Mouse (Mus musculus): ENCODE measurements around the gene Csf1.
A peak's percentile ranks its signal among the peaks of the same experiment; 100 is the strongest.

Gene Csf1

DNA sequence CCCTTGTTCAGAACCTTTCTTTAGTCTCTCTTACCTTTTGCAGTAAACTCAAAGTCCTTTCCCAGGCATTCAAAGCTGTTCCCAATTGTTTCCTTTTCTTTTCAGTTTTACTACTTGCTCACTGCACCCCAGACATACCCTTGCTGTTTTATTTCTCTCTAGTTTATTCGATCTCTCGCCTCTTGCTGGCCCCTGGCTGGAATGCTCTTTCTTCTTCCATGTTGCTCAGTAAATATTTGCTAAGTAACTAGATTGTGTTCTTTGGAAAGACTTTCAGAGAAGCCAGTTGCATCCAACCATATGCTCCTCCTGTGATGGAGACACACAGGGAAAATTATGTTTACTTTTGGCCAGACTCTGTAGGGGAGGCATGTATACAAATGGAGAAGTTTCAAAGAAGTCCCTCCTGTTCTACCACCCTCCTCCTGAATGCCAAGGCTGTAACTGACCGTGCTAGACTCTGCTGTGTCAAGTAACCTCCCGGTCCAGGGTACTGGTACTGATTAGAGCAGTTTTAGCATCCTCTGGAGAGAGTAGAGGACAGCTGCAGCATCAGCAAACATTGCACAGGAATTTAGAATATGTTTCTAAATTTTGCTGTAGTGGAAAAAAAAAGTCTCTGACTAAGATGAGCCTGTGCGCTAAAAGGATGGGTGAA lies 45.9 kb downstream of the Csf1 start:
- H3K27me3 ChIP-seq (ENCODE audit: control insufficient read depth, insufficient read depth, low read length, poor library complexity, severe bottlenecking) = no peaks in the 10 kb centered on the region
- DNase-seq (ENCODE audit: low read depth, low spot score) = no peak
- no peaks in the 10 kb centered on the region for H3K36me3 ChIP-seq (ENCODE audit: control insufficient read depth, insufficient read depth, low read length, poor library complexity, severe bottlenecking)

GRCm38 (mm10) chr3:107712081-107712480 lies 48.2 kb downstream of the Csf1 start:
- Histone ChIP-seq H3K36me3 (ENCODE audit: control insufficient read depth, insufficient read depth, low read length, poor library complexity, severe bottlenecking) (no peaks in the 10 kb centered on the region), H3K27me3 (ENCODE audit: control insufficient read depth, insufficient read depth, low read length, poor library complexity, severe bottlenecking) (no peaks in the 10 kb centered on the region)
- no peak for DNase-seq (ENCODE audit: low read depth, low spot score)

DNA sequence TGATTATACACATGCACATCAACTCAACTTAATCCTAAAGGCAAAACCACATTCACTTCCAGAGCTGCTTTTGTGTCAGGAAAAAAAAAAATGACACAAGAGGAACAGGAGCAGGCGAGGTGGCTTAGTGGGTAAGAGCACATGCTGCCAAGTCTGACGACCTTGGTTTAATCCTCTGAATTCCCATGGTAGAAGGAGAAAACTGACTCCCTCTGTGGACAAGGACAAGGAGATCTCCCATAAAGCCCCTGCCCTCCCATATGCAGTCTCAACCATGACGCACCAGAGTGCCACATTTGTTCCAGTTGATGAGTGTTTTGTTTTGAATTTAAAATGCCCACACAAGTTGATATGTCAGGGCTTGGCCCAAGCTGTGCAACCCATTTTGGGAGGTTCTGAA lies 51.1 kb downstream of the Csf1 start:
- Histone ChIP-seq H3K27me3 (ENCODE audit: control insufficient read depth, insufficient read depth, low read length, poor library complexity, severe bottlenecking) (no peaks in the 10 kb centered on the region), H3K36me3 (ENCODE audit: control insufficient read depth, insufficient read depth, low read length, poor library complexity, severe bottlenecking) (no peaks in the 10 kb centered on the region)

DNA sequence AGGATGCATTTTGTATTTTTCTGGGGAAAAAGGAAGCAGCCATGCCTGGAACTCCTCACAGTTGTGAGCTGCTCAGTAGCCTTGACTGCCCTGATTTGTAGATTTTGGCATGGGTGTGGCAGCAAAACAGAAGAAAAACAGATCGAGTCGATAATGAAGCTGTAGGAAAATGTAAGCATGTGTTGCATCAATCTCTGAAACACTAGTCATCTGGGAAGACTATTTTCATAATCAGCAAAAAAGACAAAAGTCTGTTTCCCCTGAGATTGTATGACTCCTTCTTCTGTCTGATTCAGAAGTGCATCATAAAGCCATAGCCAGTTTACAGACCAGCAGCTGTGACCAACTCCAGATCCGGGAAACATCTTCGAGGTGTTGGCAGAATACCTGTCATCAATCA lies 53.0 kb downstream of the Csf1 start:
- no peaks in the 10 kb centered on the region for H3K36me3 ChIP-seq (ENCODE audit: control insufficient read depth, insufficient read depth, low read length, poor library complexity, severe bottlenecking)
- no peak for DNase-seq (ENCODE audit: low read depth, low spot score)
- H3K27me3 ChIP-seq (ENCODE audit: control insufficient read depth, insufficient read depth, low read length, poor library complexity, severe bottlenecking) = no peaks in the 10 kb centered on the region

More for the DNA sequence above, 51.1 kb downstream of the Csf1 start:
- no peak for DNase-seq (ENCODE audit: low read depth, low spot score)

GRCm38 (mm10) chr3:107706164-107706563 lies 54.1 kb downstream of the Csf1 start:
- no peaks in the 10 kb centered on the region for H3K27me3 ChIP-seq (ENCODE audit: control insufficient read depth, insufficient read depth, low read length, poor library complexity, severe bottlenecking)
- no peak for DNase-seq (ENCODE audit: low read depth, low spot score)

GRCm38 (mm10) chr3:107704371-107704705 lies 55.9 kb downstream of the Csf1 start:
- Histone ChIP-seq H3K36me3 (ENCODE audit: control insufficient read depth, insufficient read depth, low read length, poor library complexity, severe bottlenecking) (no peaks in the 10 kb centered on the region), H3K27me3 (ENCODE audit: control insufficient read depth, insufficient read depth, low read length, poor library complexity, severe bottlenecking) (no peaks in the 10 kb centered on the region)
- DNase-seq (ENCODE audit: low read depth, low spot score) = no peak

More at GRCm38 (mm10) chr3:107706164-107706563, 54.1 kb downstream of the Csf1 start:
- no peaks in the 10 kb centered on the region for H3K36me3 ChIP-seq (ENCODE audit: control insufficient read depth, insufficient read depth, low read length, poor library complexity, severe bottlenecking)

GRCm38 (mm10) chr3:107703675-107704370 lies 56.4 kb downstream of the Csf1 start:
- Histone ChIP-seq H3K36me3 (ENCODE audit: control insufficient read depth, insufficient read depth, low read length, poor library complexity, severe bottlenecking) (no peaks in the 10 kb centered on the region), H3K27me3 (ENCODE audit: control insufficient read depth, insufficient read depth, low read length, poor library complexity, severe bottlenecking) (no peaks in the 10 kb centered on the region)
- no peak for DNase-seq (ENCODE audit: low read depth, low spot score)

DNA sequence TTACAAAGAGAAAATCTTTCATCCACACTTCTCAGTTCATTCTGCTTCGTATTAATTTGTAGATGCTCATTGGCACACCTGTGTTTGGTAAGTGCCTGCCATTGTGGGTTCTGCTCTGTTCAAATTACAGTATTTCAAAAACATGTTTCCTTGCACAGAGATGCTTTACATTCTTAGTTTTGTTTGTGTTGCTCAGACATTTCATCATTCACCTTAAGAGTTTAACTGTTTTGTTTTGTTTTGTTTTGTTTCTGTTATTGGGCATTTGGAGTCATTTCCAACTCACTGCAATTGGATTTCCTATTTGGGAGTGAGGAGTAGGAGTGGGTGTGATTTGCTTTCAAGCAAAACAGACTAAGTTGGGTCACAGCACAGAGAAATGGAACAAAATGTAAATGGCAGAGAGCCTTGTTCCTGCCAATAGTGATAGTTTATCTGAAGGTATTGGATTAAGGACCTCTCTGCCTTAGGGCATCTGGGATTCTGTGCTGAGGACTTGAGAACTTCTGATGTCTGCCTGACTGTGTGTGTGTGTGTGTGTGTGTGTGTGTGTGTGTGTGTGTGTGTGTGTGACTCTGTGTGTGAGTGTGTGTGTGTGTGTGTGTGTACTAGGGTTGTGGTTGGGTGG lies 58.4 kb downstream of the Csf1 start:
- no peaks in the 10 kb centered on the region for H3K36me3 ChIP-seq (ENCODE audit: control insufficient read depth, insufficient read depth, low read length, poor library complexity, severe bottlenecking)
- H3K27me3 ChIP-seq (ENCODE audit: control insufficient read depth, insufficient read depth, low read length, poor library complexity, severe bottlenecking) = no peaks in the 10 kb centered on the region

DNA sequence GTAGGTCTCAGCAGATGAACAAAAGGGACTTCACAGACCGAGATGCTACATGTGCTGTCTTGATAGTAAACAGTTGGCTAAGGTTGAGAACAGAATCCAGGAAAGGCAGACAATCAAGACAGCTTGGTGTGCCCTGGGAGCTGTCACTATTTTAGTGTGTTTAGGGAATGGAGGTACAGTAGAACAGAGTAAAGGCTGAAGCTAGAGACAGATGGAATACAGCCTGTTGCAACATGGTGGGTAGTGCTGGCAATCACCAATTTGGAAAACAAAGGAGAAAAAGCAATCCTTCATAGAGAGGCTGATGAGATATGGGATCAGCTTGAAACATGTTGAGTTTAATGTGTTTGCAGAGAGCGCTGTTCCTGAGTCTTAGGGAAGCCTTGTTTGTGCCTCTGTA lies 59.6 kb downstream of the Csf1 start:
- DNase-seq (ENCODE audit: low read depth, low spot score) = no peak
- H3K27me3 ChIP-seq (ENCODE audit: control insufficient read depth, insufficient read depth, low read length, poor library complexity, severe bottlenecking) = no peaks in the 10 kb centered on the region
- H3K36me3 ChIP-seq (ENCODE audit: control insufficient read depth, insufficient read depth, low read length, poor library complexity, severe bottlenecking) = no peaks in the 10 kb centered on the region

More for the DNA sequence above, 58.4 kb downstream of the Csf1 start:
- DNase-seq (ENCODE audit: low read depth, low spot score) = no peak

GRCm38 (mm10) chr3:107696910-107697309 lies 63.4 kb downstream of the Csf1 start:
- no peak for DNase-seq (ENCODE audit: low read depth, low spot score)
- no peaks in the 10 kb centered on the region for H3K27me3 ChIP-seq (ENCODE audit: control insufficient read depth, insufficient read depth, low read length, poor library complexity, severe bottlenecking)
- H3K36me3 ChIP-seq (ENCODE audit: control insufficient read depth, insufficient read depth, low read length, poor library complexity, severe bottlenecking) = no peaks in the 10 kb centered on the region

DNA sequence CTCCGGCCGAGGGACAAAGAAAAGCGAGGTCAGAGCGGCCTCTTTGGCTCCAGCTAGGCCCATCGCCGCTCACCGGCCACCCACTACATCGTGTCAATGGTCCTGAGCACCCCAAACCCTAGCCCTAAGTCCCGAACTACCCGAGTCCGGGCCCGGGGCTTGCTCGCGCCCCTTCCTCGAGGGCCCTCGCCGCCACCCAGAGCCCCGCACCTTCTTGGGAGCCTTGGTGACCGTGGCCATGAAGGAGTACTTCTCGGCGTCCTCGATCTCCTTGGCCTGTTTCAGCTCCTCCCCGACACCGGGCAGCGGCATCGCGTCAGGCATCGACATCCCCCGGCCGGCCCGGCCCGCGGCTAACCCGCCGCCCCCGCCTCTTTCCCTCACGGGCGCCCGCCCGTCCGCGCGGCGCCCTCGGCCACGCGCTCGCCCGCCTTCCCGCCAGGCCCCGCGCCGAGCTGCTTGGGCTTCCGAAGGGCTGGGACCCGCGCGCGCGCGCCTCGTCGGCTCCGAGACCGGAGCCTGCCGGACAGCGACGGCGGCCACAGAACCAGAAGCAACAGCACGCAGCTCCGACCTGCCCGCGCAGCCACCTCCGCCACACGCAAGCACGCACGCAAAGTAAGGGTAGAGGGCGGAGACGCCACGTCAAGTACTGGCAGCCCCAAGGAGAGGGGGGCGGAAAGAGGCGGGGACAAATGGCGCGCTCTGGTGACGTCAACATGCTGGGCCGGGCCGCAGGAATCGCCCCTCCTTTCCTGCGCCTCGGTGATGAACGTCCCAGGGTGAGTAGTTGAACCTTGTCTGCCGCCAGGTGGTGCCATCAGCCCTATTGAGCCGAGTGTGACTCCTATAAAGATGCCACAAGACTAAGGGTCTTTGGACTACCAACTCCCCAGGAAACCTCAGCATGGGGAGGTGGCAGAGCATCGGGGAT lies 64.1 kb downstream of the Csf1 start, which contains the start of gene Ahcyl1:
Gene Ahcyl1, minus strand, starts transcription at position 613 of the 934 bp plus-strand sequence.
- DNase-seq (ENCODE audit: low read depth, low spot score) = peak; percentile 99
- no peaks in the 10 kb centered on the region for H3K36me3 ChIP-seq (ENCODE audit: control insufficient read depth, insufficient read depth, low read length, poor library complexity, severe bottlenecking)

DNA sequence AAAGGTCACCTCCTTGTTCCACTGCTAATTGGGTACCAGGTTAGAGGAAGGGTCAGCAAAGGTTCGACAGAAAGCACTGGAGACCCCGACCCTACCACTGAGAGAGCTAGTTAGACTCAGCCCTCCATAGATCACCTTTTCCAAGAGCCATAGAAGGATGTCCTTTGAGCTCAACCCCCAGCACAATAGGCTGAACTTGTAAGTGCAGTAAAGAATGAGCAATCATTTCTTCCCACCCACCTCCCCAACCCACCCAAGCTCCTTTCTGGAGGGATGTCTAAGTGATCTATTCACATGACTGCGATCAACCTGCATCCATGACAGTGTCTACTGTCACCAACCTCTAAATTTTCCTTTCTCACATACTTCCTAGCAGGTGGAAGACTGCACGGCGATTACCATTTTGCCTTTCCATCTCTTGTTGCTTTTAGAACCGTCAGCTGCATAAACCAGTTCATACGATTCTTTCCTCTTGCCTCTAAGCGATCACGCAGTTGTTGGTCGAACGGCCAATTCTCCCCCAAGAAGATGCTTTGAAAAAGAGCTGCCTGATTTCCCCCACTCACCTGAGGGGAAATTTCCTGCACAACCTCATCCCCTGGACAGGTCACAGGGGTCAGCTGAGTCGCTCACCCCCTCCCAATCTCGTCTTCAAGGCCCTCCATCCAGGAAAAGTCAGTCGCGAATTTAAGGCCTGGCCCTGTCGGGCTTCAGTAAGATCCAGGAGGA lies 64.9 kb downstream of the Csf1 start:
- no peaks in the 10 kb centered on the region for H3K27me3 ChIP-seq (ENCODE audit: control insufficient read depth, insufficient read depth, low read length, poor library complexity, severe bottlenecking)
- no peaks in the 10 kb centered on the region for H3K36me3 ChIP-seq (ENCODE audit: control insufficient read depth, insufficient read depth, low read length, poor library complexity, severe bottlenecking)
- DNase-seq (ENCODE audit: low read depth, low spot score) = peak; percentile 6

More for the DNA sequence above, 64.1 kb downstream of the Csf1 start, which contains the start of gene Ahcyl1:
- H3K27me3 ChIP-seq (ENCODE audit: control insufficient read depth, insufficient read depth, low read length, poor library complexity, severe bottlenecking) = no peaks in the 10 kb centered on the region

DNA sequence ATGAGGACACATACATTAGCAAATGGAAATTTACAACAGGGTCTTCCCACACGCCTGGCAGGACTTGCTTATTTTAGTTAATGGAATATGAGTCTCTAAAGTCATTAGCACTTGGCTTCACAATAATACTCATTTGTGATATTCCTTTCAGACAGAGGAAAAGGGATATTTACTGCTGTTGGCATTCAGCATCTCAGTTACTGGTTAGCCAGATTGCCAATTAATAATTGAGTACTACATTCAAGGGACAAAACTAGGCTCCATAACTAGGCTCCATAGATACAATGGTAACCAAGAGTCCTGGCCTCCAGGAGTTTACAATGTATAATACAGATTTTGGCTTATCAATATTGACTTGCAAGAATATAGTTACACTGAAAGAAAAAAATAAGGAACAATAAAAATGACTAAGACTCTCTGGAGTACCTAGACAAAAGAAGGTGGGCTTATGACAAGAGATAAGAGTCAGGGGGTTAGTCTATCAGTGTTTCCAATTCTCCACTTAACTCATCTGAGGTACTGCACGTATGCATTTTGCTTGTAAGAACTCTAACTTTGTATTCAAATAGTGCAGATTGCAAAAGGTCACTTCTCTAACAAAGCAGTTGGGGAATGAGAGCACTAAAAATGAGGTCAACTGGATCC lies 65.9 kb downstream of the Csf1 start:
- Histone ChIP-seq H3K36me3 (ENCODE audit: control insufficient read depth, insufficient read depth, low read length, poor library complexity, severe bottlenecking) (no peaks in the 10 kb centered on the region), H3K27me3 (ENCODE audit: control insufficient read depth, insufficient read depth, low read length, poor library complexity, severe bottlenecking) (no peaks in the 10 kb centered on the region)
- DNase-seq (ENCODE audit: low read depth, low spot score) = no peak

All from splenic B cell, adult 2 months (primary cell).